Comparison of ENCODE assay signal across 9 mouse cellular contexts in the genomic region with DNA sequence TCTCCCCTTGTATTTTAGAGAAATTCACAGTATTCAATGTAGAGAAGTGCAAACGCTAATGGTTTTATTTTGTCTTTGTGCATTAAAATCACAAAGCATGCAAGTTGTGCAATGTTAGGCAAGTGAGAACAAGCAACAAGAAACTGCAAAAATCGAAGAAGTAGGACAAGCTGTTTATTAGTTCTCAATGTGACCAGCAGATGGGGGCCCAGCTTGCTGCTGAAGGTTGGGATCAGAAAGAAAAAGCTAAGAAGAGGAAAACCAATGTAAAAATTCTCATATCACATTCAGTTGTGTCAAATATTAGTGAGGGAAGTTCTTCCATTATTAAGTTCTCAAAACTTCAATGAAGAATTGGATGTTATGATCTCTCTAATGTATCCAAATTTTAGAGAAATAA.
DNase-seq lines count a peak whose midpoint lies in the region; ATAC-seq and TF ChIP-seq lines count a peak whose summit lies in the region.
"Had no signal": no experiment of that assay in that cellular context is flagged by ENCODE, and none has a peak within 500 bp of the region (broad histone marks: within the 10 kb centered on the region; RNA-seq: fewer than 3 reads in every experiment).

No protein-coding gene starts in this region.

- no peaks in the 10 kb centered on the region for H3K27me3 ChIP-seq in kidney, postnatal 0 days (ENCODE audit: insufficient read depth, low read length)
- no peaks in the 10 kb centered on the region for H3K27me3 ChIP-seq in CH12.LX (replicated peaks)
- H3K27me3 ChIP-seq in embryonic facial prominence, embryonic 11.5 days (ENCODE audit: control insufficient read depth, insufficient read depth, low read length) = no peaks in the 10 kb centered on the region
- no peaks in the 10 kb centered on the region for H3K27me3 ChIP-seq in forebrain, embryonic 12.5 days
- H3K27me3 ChIP-seq: heart, embryonic 13.5 days had no signal

- no peak for TF ChIP-seq POLR2A in CH12.LX (IDR thresholded peaks at IDR 0.05; ENCODE audit: low read depth, low read length)

- H3K4me3 ChIP-seq in kidney, postnatal 0 days (replicated peaks; ENCODE audit: low read depth, low read length) = no peak overlapping the region
- no peak overlapping the region for H3K4me3 ChIP-seq in CH12.LX (replicated peaks in 1 of 3; ENCODE audit: low read depth in 2 of 3, low read length in 2 of 3, poor library complexity in 1 of 3)
- H3K4me3 ChIP-seq in embryonic facial prominence, embryonic 11.5 days (ENCODE audit: low read depth, low read length) = no peak overlapping the region
- H3K4me3 ChIP-seq in forebrain, embryonic 12.5 days (replicated peaks) = no peak overlapping the region
- H3K4me3 ChIP-seq: heart, embryonic 13.5 days had no signal

- dilution Hi-C loops in CH12.LX (cut with MboI; ENCODE audit: extremely low pct_ligation_motif_present, extremely low pct_unique_long_range_greater_than_20kb, low sequenced_read_pairs) = no loop called here

- DNase-seq in kidney, postnatal 0 days (ENCODE audit: low spot score) = peak; percentile 61
- no peak for DNase-seq in kidney, adult 18-20 months
- DNase-seq in 416B (ENCODE audit: low read depth) (peak; percentile 24), CH12.LX (ENCODE audit: extremely low read depth) (peak; percentile 11)
- DNase-seq in embryonic facial prominence, embryonic 11.5 days (ENCODE audit: low spot score) = peak; percentile 30
- DNase-seq in thymus, postnatal 4 days = no peak
- DNase-seq in urinary bladder, adult 18-20 months (ENCODE audit: low spot score in 2 of 2) = no peak

- TF ChIP-seq CTCF in kidney, postnatal 0 days (IDR thresholded peaks at IDR 0.05; ENCODE audit: low read depth) = peak; percentile 65
- TF ChIP-seq CTCF in CH12.LX (conservative IDR thresholded peaks at IDR 0.05 in 1 of 2, IDR thresholded peaks at IDR 0.05 in 1 of 2; ENCODE audit: low read depth in 2 of 2, low read length in 2 of 2) = peak in 1 of 2 experiments; percentile 42; a peak in 2 of 4 replicates

- H3K79me2 ChIP-seq in CH12.LX (replicated peaks; ENCODE audit: control insufficient read depth, extremely low read depth, insufficient read depth, poor library complexity, severe bottlenecking) = no peaks in the 10 kb centered on the region

- 68% methylated on average over 2 of the region's 2 CpGs for WGBS in kidney, postnatal 0 days
- 65% methylated on average over 2 of the region's 2 CpGs for WGBS in embryonic facial prominence, embryonic 11.5 days
- WGBS in forebrain, embryonic 12.5 days = 78% methylated on average over 2 of the region's 2 CpGs

- in situ Hi-C loops in CH12.LX (cut with MboI; ENCODE audit: low pct_ligation_motif_present, low pct_unique_long_range_greater_than_20kb, low sequenced_read_pairs) = no loop called here

- H3K27ac ChIP-seq in kidney, postnatal 0 days = no peak overlapping the region
- H3K27ac ChIP-seq in CH12.LX (ENCODE audit: insufficient read depth, low read depth) = no peak overlapping the region
- H3K27ac ChIP-seq in embryonic facial prominence, embryonic 11.5 days (replicated peaks; ENCODE audit: low read depth, low read length) = no peak overlapping the region
- H3K27ac ChIP-seq in forebrain, embryonic 12.5 days = no peak overlapping the region
- H3K27ac ChIP-seq: heart, embryonic 13.5 days had no signal

- no peaks in the 10 kb centered on the region for H3K9me3 ChIP-seq in kidney, postnatal 0 days (replicated peaks; ENCODE audit: low read length)
- no peaks in the 10 kb centered on the region for H3K9me3 ChIP-seq in CH12.LX (replicated peaks; ENCODE audit: low read length)
- H3K9me3 ChIP-seq in embryonic facial prominence, embryonic 11.5 days (replicated peaks; ENCODE audit: control insufficient read depth, low read length) = no peaks in the 10 kb centered on the region
- H3K9me3 ChIP-seq in forebrain, embryonic 12.5 days = no peaks in the 10 kb centered on the region
- H3K9me3 ChIP-seq: heart, embryonic 13.5 days had no signal

- no peak for ATAC-seq in kidney, postnatal 0 days (replicated peaks; ENCODE audit: low FRiP score, low read depth)
- ATAC-seq in embryonic facial prominence, embryonic 11.5 days (replicated peaks; ENCODE audit: insufficient number of reproducible peaks, low FRiP score, low TSS enrichment, low read depth) = no peak
- ATAC-seq in forebrain, embryonic 12.5 days (ENCODE audit: low FRiP score) = no peak

- H3K9ac ChIP-seq in kidney, postnatal 0 days (ENCODE audit: low read depth, low read length) = no peak overlapping the region
- H3K9ac ChIP-seq in CH12.LX (ENCODE audit: insufficient read depth, low read depth) = no peak overlapping the region
- H3K9ac ChIP-seq in embryonic facial prominence, embryonic 11.5 days (replicated peaks; ENCODE audit: low read length) = no peak overlapping the region
- no peak overlapping the region for H3K9ac ChIP-seq in forebrain, embryonic 12.5 days
- H3K9ac ChIP-seq: heart, embryonic 13.5 days had no signal

- no peak for TF ChIP-seq EP300 in CH12.LX (IDR thresholded peaks at IDR 0.05; ENCODE audit: low read length)

- H3K4me1 ChIP-seq in kidney, postnatal 0 days (replicated peaks; ENCODE audit: insufficient read depth, low read length) = no peaks in the 10 kb centered on the region
- peaks cover 0 to 4% of the 10 kb centered on the region in 2 experiments; a peak in 2 of 4 replicates for H3K4me1 ChIP-seq in CH12.LX (ENCODE audit: control insufficient read depth in 1 of 2, insufficient read depth in 2 of 2)
- H3K4me1 ChIP-seq in embryonic facial prominence, embryonic 11.5 days (ENCODE audit: control insufficient read depth, insufficient read depth, low read length) = no peaks in the 10 kb centered on the region
- no peaks in the 10 kb centered on the region for H3K4me1 ChIP-seq in forebrain, embryonic 12.5 days
- H3K4me1 ChIP-seq: heart, embryonic 13.5 days had no signal

- peak; percentile 47 for TF ChIP-seq RAD21 in CH12.LX (IDR thresholded peaks at IDR 0.05; ENCODE audit: low read depth, low read length)

- no peaks in the 10 kb centered on the region for H3K36me3 ChIP-seq in kidney, postnatal 0 days (ENCODE audit: insufficient read depth, low read length)
- no peaks in the 10 kb centered on the region for H3K36me3 ChIP-seq in CH12.LX (replicated peaks in 1 of 2; ENCODE audit: control insufficient read depth in 1 of 2, insufficient read depth in 1 of 2, low read length in 1 of 2)
- H3K36me3 ChIP-seq in embryonic facial prominence, embryonic 11.5 days (replicated peaks; ENCODE audit: control insufficient read depth, insufficient read depth, low read depth, low read length) = no peaks in the 10 kb centered on the region
- H3K36me3 ChIP-seq in forebrain, embryonic 12.5 days (replicated peaks) = no peaks in the 10 kb centered on the region
- H3K36me3 ChIP-seq: heart, embryonic 13.5 days had no signal

- no peak overlapping the region for H3K4me2 ChIP-seq in kidney, postnatal 0 days (ENCODE audit: low read length)
- H3K4me2 ChIP-seq in CH12.LX (ENCODE audit: insufficient read depth, low read depth, poor library complexity, severe bottlenecking) = no peak overlapping the region
- no peak overlapping the region for H3K4me2 ChIP-seq in embryonic facial prominence, embryonic 11.5 days (ENCODE audit: low read depth, low read length)
- H3K4me2 ChIP-seq in forebrain, embryonic 12.5 days = no peak overlapping the region
- H3K4me2 ChIP-seq: heart, embryonic 13.5 days had no signal

TF ChIP-seq in CH12.LX, 34 proteins besides CTCF, POLR2A, EP300 and RAD21:
- no peak for TF ChIP-seq MAX (IDR thresholded peaks at IDR 0.05; ENCODE audit: low read length)
- TF ChIP-seq USF1 (IDR thresholded peaks at IDR 0.05; ENCODE audit: low read depth, low read length) = no peak
- TF ChIP-seq SMC3 (IDR thresholded peaks at IDR 0.05; ENCODE audit: low read depth, low read length) = peak; percentile 28; the same call in 1 of the 2 replicates
- no peak for TF ChIP-seq TBP (conservative IDR thresholded peaks at IDR 0.05; ENCODE audit: low read depth, low read length)
- no peak for TF ChIP-seq IRF4 (IDR thresholded peaks at IDR 0.05; ENCODE audit: low read depth, low read length)
- TF ChIP-seq MEF2A (IDR thresholded peaks at IDR 0.05; ENCODE audit: borderline replicate concordance, low read depth, low read length) = no peak

Comparison
In these comparisons a context has a peak if more than half of its experiments do, and no peak if none do; other contexts are left out.
1. DNase-seq: peak in kidney, postnatal 0 days (single experiment), 416B (single experiment), CH12.LX (single experiment) and embryonic facial prominence, embryonic 11.5 days (single experiment); none in kidney, adult 18-20 months (single experiment), thymus, postnatal 4 days (single experiment) and urinary bladder, adult 18-20 months (0 of 2).